Mouse (Mus musculus) megakaryocyte, adult 5-6 weeks (primary cell): ENCODE measurements around the gene Prn. TPM values are rescaled to one million over a fixed set of nuclear protein-coding genes. Genes with fewer than 3 reads are reported as not detected.

ENCODE experiments used
- ATAC-seq: 2 replicates; pipeline ENCODE4 v1.8.0; 2016; ENCODE audit warnings: mild to moderate bottlenecking, inconsistent platforms; ENCODE audit not compliant: poor library complexity, severe bottlenecking
- total RNA-seq, 2 experiments: library from RNA; stranded (forward) in 1 of 2; stranded (reverse) in 1 of 2; fragments of 153-499, 151-499 nt in 1 of 2; fragments of 221-1000, 200-1000 nt in 1 of 2; gene quantifications; 2 replicates each; pipeline versions ENCODE4 v1.2.3 to v1.2.4; 2015 to 2017

Gene Prn
- total RNA-seq, 2 experiments from 2014 or later, result not detected

DNA sequence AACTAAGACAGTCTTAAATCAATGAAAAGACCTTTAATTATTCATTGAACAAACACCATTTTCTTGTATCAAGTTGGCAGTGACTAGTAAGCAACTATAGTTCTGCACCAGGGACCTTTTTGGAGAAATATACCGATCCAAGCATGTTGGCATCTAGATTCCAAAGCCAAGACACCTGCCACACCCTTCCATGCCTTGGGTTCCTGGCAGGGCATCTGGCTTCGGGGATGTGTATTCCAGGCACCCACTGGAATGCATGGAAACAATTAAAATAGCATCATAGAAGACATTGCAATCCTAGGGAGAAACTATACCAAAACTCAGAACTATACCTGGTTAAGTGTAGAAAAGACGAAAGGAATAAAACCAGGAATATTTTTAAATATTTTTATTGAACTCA is 3.5 kb upstream of the Prn start:
- no peak for ATAC-seq

DNA sequence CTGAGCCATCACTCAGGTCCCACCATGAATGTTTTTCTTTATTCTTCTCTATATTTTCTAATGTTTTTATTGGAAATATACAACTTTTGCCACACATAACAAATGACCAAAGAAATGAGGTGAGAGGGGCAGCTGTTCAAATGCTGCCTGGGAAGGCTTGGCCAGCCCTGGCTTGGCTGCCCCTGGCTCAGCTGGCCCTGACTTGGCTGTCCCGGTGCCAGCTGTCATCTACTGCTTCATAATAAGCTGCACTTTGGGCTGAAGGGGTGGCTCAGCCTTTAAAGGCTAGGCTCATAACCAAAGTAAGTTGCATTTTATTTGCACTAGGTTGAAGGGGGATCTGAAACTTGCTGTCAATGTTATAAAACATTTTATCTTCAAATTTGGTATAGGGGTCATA is 2.9 kb upstream of the Prn start:
- no peak for ATAC-seq

DNA sequence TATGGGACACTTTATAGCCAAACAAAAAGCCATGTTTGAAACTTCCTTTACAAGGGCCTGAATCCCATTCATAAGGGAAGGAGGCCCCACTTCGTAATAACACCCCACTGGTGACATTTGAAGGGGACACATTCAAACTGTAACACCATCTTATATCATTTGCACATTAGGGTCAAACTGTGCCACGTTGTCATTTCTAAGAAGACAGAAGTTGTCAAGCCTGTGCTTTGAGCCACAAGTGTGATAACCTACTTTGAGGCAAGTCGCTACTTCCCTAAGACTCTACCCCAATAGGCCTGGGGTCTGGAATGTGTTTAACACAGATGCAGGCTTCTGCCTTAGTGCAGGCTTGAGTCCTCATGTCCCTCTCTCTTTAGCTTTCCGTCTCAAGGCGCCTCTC is 2.4 kb upstream of the Prn start:
- ATAC-seq, result no peak

DNA sequence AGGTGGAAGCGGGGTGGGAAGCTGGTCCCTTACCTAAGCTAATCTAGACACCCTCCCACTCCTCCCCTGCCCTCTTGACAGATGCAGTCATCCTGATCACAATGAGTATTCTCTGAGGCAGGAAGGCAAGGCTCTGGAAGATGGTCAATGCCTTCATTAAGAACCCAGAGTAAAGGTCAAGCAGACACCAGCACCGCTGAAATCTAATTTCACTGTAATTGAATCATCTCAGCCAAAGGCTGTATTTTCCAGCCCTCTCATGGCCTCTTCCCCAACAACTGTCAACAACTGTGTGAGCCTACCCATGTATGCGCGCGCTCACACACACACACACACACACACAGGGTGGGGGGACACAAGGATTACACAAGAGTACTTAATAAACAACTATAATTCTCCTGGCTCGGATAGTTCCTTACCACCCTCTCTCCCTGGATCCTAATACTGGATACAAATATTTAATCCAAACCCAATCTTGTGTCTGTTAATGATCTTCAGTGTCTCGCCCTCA is 1.4 kb upstream of the Prn start:
- no peak for ATAC-seq

DNA sequence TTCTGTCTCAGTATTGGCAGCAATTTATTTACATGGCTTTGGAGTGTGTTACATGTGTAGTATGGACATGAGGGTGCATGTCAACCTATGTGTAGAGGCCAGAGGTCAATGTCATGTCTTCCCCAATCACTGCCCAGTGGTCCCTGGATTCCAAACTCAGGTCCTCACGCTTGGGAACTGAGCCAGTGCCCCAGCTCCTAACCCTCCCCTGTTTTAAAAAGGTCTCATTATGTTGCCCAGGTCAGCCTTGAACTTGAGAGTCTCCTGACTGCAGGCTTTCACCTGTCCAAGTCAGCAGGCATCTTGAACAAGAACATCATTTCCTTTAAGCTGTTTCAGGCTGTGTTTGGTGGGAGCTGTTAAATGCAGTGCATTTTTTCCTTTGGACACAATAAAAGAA is 851 bp upstream of the Prn start:
- ATAC-seq, result no peak

DNA sequence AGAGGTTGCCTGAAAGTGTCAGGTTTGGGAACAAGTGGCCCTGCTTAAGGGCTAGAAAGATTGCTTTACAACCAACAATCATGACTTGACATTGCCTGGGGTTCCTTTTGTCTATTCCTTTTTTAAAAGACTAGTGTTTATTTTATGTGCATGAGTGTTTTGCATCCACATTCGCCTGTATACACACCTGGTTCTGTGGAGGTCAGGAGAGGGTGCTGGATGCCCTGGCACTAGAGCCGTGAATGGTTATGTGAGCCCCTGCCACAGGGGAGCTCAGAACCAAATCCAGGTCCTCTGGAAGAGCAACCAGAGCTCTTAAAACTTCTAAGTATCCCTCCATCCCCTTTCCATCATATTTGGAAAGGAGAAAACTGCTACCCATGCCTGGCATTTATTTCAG is 1.1 kb downstream of the Prn start:
- no peak for ATAC-seq

DNA sequence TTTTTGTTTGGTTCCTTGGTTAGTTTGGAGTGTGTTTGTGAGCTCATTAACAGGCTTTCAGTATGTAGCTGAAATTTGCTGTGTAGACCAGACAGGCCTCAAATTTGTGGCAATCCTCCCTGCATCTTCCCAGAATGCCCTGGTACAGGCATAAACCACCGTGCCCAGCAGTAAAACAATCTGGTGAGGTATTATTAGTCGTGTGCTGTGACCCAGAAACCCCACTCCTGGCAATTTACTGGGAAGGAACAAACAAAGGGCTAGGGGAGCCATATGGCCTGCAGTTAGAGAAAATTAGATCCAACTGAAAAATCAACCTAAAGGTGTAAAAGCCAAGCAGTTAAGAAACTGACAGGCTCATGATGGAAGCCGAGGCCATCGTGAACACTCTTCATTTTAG is 1.6 kb downstream of the Prn start:
- no peak for ATAC-seq

DNA sequence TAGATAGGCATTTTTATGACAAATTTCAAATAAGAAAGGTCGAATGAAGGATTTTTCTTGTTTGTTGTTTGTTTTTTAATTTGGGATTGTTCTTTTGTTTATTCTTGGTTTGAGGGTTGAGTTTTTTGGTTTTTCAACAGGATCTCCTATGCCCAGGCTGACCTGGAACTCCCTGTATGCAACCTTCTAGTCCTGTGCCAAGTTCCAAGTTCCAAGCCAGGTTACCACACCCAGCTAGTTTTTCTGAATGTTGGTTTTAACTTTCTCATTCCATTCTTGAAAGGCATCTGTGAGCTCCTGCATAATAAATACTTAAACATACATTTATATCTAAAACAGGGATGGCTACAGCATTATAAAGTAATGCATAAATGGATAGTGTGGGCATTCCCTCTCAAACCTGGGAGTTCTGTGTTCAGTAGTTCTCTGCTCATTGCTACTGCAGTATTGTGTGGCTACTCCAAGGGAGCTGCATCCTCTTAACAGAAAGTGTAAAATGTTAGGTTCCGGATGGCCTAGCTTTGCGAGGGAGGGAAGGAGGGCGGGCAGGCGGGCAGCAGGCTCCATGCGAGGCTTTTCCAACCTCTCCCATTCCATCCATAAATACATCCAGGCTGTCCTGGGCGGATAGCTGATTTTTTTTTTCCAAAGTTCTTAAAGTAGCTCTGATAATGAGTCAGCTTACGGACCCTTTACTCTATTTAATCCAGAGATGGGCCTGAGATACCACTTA is 2.9 kb downstream of the Prn start:
- ATAC-seq, result no peak

DNA sequence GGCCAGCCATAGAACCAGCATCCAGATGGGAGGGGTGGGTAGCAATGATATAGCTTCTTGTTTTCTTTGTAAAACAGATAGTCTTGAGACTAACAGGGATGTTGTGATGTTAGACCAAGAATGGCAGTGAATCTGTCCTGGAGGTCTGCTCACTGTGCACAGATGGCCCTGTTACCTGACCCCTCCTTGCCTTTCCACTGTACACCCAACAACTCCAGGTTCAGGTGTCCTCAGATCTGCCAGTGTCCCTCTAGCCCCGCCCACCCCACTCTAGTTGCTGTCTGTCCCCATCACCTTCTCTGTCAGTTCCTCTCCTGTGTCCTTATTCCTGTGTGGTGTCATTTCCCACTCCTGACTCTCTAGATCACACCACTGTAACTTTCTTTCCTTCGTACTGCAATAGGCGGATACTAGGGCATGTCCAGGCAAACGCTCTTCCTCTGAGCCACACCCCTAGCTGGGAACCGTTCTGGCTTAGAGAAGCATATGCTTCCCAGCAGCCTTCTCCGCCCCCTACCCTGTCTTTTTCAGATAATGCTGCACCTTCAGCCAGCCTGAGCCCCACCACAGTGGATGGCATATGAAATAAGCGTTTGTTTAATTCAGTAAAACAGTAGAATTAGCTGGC is 22.6 kb downstream of the Prn start:
- ATAC-seq, result no peak

DNA sequence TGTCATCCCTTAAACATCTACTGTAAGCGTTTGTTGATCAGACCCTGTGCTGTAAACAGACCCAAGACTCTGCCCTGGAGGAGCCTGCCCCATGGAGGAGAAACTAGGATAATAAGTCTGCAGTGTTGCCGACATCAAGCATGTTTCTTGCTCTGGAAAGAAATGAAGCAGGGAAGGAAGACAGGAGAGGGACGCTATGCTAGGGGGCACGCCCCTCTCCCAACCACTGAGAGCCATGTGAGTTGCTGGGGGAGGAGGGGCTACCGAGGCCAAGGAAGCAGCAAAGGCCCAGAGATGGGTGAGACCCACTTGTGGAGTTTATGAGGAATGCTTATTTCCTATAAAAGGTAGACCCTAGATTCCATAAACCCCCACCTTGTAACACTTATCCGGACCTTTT is 23.3 kb downstream of the Prn start:
- no peak for ATAC-seq

DNA sequence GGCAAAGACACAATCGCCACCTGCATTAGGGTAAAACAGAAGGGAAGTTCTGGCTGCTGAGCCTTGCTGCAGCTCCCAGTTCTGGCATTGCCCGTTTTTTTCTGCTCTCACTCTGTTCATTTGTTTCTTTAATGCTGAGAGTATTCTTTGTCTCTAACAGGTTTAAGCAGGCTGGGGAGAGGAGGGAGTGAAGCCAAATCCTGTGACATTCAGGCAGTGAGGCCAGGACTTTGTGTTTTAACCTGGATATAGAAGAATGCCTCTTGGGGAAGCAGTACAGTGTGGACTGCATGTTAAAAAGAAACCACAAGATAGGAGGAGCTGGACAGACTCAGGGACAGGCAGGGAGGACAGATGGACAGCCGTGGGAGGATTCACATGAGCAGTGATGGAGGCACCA is 23.8 kb downstream of the Prn start:
- no peak for ATAC-seq

DNA sequence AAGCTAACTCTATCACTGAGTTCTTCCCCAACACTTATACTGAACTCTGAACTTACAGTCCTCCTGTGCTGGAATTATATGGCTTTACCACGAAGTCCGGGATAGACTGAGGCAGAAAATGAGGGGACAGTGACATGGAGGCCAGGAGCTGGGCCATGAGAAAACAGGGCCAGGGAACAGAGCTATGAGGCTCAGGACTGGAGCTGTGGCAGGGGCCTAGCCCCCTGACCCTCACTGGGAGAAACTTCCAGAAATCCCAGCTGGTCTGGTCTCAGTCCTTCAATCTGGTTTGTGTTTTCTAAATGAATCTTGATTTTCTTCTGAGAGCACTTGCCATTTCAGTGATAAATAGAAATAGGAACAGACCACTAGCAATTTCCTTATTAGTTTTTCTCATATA is 24.5 kb downstream of the Prn start:
- no peak for ATAC-seq

DNA sequence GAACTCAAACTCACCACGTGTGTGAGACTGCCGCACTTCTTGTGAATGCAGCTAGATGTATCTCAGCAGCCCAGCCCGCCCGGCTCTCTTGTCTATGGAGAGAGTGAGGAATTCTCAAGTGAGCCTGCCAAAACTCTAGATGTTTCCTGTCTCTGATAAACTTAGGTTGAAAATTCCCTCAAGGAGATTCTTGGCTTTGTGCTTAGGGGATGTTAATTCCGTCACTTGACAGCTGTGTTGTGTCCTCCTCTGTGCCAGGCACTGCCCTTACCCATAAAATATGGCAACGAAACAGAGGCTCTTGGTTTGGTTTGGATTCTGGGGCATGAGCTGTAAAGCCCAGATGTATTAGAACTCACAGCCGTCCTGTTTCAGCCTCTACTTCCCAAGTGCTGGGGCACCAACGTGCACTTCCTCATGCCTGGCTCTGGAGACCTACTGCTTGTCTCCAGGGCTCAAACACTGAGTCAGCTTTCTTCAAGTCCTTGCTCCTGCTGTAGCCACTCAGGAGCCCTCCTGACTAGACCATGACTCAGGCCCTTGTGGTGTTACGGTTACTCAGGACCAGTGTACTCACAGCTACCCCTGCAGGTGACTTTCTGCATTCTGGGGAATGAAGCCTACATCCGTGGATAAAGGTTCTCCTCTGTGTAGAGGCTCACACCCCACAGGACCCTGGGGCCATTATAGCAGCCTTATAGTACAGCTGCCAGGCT is 25.8 kb downstream of the Prn start:
- peak; percentile 63 for ATAC-seq

DNA sequence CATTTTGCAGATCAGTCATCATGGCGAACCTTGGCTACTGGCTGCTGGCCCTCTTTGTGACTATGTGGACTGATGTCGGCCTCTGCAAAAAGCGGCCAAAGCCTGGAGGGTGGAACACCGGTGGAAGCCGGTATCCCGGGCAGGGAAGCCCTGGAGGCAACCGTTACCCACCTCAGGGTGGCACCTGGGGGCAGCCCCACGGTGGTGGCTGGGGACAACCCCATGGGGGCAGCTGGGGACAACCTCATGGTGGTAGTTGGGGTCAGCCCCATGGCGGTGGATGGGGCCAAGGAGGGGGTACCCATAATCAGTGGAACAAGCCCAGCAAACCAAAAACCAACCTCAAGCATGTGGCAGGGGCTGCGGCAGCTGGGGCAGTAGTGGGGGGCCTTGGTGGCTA is 26.7 kb downstream of the Prn start:
- ATAC-seq, result no peak

DNA sequence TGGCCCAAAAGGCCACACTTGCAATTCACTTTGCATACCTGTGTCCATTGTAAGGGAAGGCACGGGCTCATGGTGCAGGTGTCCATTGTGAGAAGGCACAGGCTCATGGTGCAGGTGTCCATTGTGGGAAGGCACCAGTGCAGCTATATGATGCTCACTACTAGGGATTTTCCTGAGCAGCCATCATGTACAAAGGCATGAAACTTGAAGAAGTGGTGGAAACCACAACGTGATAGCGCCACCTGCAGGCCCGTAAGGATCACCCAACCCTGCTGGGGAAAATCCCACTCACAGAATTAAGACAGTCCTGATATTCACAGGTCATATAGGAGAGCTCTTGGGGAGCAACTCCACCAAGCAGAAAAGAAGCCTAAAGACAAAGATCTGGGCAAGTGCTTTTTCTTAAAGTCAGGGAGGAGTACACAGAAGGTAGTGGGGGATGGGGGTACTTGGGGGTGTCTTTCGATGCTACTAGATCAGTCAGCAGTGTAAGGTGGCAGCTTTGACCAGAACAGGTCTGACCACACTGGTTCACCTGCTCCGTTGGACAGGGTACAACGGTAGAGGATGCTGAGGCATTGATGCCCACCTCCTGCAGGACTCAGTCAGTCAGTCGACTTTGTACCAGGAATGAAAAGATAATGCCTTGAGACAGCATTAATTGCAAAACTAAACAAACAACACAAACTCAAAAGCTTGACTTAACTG is 29.8 kb downstream of the Prn start:
- peak; percentile 76 for ATAC-seq

DNA sequence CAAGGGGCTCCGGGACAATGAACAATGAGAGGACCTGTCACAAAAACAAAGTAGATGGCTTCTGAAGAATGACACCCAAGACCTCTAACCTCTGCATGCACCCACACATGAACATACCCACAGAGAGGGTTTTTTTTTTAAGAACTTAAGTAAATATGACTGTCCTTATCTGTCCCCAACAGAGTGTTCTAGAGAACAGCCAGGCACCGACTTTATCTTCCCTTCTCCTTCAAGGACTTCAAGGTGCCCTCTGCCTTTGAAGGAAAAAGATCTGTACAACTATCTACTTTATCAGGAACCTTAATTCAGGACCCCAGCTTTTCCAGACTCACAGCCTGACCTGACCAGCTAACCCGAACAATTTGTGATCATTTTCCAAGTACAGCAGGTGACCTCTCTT is 30.7 kb downstream of the Prn start:
- ATAC-seq, result no peak

DNA sequence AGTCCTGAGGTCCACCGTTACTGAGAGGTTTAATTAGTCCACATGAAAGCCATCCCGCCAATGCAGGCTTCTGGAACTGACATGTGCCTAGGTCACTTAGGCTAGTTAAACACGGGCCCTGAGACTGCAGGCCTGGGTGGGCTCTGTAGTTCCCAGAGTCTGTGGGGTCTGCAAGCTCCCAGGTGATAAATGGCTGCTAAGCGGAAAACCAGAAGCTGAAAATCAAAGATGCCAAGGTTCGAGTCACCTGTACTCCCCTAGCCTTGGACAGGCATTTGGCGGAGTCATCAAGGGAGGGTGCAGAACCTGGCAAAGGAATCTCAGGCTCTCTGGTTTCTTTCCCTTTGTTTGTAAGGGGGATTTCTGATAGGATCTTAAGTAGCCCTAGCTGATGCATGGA is 31.7 kb downstream of the Prn start:
- no peak for ATAC-seq

DNA sequence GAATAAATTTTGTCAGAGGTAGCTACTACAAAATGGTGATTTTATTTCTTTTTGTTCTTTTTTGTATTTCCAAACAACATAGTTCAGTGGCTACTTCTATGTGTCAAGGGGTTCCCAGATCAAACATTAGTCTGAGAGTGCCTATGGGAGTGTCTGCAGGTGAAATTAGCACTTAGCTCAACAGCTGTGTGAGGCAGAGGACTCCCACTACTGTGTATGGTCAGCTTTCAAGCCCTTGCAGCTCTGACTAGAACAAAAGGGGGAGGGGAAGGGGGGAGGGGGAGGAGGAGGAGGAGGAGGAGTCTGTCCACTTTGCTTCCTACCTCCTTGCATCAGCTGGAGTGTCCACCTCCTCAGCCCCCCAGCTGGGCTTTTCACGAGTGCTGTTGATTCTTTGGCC is 34.6 kb downstream of the Prn start:
- ATAC-seq, result no peak

DNA sequence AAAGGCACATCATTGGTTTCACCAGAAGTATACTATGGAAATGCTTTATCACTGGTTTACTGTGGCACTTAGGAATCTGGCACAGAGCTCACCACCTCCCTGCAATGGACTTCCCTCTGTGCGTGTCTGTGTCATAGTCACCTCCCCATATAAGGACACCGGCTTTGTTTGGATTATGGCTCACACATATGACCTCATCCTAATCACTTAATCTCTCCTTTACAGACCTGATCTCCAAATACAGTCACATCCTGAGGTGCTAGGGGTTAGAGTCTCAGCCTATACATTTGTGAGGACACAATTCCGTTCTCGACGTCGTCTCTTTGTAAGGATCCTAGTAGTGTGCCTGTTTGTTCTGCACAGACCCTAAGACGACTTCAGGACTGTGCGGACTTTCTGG is 35.5 kb downstream of the Prn start:
- ATAC-seq, result no peak

DNA sequence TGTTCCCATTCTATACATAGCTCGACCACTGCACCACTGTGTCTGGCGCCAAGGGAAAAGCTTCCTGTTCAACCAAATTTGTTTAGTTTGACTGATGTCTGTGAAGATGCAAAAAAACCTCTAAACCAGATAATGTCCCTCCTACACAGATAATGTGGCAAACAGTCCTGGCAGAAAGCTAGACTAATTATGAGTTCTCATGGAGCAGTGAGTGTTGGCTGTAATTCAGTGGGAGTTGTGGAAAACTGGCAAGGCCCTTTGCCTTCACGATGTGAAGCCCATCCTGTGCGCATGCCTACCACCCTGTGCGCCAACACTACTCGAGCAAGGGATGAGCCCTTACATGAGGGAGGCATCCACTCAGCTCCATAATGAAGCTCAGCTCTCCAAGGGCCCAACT is 36.0 kb downstream of the Prn start:
- no peak for ATAC-seq

DNA sequence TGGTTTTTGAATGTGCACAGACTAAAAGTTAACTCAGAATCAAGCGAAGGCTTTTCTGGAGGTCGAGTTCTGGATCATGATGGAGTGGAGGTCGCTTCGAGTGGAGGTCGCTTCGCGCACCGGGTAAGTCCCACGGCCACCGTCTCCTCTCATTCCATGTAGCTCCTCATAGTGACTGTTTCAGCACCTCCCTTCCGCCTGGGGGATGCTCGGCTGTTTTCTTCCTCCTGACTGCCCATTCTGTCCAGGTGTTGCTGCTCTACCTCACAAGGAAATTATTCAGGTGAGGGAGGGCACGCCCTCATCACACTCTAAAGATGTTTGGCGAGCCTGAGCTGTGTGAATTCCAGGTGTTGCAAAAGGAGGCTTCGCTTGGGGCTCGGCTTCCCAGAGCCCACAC is 36.6 kb downstream of the Prn start:
- ATAC-seq, result no peak

DNA sequence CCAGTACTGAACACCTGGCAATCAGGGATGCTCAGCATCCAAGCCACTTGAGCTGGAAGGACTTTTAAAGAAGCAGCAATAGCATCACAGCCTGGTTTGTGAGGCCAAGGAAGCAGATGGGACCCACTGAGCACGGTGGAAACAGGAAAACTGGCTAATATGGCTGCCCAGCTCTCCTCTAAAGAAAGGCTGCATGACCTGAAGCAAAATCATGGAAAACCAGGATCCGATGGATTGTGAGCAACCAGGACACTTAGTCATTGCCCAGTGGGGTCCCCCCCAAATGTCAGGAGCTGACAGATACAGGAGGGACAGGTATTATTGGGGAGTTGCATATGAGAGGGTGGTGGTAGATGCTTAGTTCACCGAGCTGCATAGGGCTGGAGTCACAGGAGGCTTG is 38.4 kb downstream of the Prn start:
- ATAC-seq, result no peak
